Mouse (Mus musculus): ENCODE measurements around the gene Lama1. TPM values are rescaled to one million over a fixed set of nuclear protein-coding genes. Genes with fewer than 3 reads are reported as not detected.

The Lama1 gene
- not detected for total RNA-seq (2023)

DNA sequence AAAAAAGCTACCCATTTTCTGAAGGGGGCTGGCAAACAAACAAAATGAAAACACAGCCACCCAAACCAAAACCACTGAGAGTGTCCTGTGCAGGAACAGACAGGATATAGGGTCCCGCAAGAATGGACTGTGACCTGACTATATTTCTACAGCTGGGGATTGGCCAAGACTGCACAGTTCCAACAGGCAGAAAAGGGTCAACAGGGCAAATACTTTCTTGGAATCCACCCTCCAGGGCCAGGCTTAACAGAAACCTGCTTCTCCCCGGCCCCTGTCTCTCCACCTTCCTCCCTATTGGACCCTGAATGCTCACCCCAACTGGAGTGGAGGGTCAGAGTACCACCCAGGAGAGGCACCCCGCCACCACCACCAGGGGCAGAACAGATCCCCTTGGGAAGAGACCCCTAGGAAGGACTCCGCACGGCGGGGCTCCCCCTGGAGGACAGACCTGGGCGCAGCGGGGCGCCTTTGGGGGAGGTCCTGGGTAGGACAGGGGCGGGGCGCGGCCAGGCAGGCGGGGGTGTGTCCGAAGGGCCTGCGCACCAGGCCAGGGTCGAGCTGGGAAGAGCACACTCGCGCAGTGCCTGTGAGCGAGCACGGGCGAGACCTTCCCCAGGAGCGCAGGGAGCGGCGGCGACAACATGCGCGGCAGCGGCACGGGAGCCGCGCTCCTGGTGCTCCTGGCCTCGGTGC, at the start of gene Lama1:
Lama1 (plus strand) TSS at position 566 of the 693 bp plus-strand sequence.

Other genes with a start within 250 kb of the Lama1 start
- gene Lrrc30, start 64.5 kb upstream of the Lama1 start, total RNA-seq (2023) = not detected